8 mouse cellular contexts compared by ENCODE assay signal in genomic region chr9:71770484-71770883, GRCm38 (mm10). TPM values are rescaled to one million over a fixed set of nuclear protein-coding genes. Genes with fewer than 3 reads are reported as not detected.
DNase-seq lines count a peak whose midpoint lies in the region; ATAC-seq and TF ChIP-seq lines count a peak whose summit lies in the region.

No protein-coding gene starts in this region.

- peak overlapping the region; percentile 85 for H3K9ac ChIP-seq in heart, embryonic 13.5 days
- H3K9ac ChIP-seq in hindbrain, embryonic 11.5 days (ENCODE audit: low read depth, low read length): no peak overlapping the region
- H3K9ac ChIP-seq in midbrain, embryonic 11.5 days (ENCODE audit: low read length): no peak overlapping the region; the same call in 1 of the 2 replicates

- in situ Hi-C loops in Patski (cut with MboI; ENCODE audit: low pct_unique_long_range_greater_than_20kb): loop anchor here (5.0 kb wide), 1 partner anchor 123 kb away; no protein-coding TSS in a partner anchor

- H3K4me1 ChIP-seq in heart, embryonic 13.5 days: peaks cover 61% of the 10 kb centered on the region
- H3K4me1 ChIP-seq in hindbrain, embryonic 11.5 days (replicated peaks; ENCODE audit: control insufficient read depth, insufficient read depth, low read length): peaks cover 3% of the 10 kb centered on the region
- H3K4me1 ChIP-seq in midbrain, embryonic 11.5 days (ENCODE audit: control insufficient read depth, insufficient read depth, low read length): peaks cover 4% of the 10 kb centered on the region; the same call in 1 of the 2 replicates

- H3K9me3 ChIP-seq in heart, embryonic 13.5 days: no peaks in the 10 kb centered on the region
- no peaks in the 10 kb centered on the region for H3K9me3 ChIP-seq in hindbrain, embryonic 11.5 days (ENCODE audit: control insufficient read depth, low read length)
- H3K9me3 ChIP-seq in midbrain, embryonic 11.5 days (ENCODE audit: control insufficient read depth, low read length): no peaks in the 10 kb centered on the region

- H3K4me2 ChIP-seq in heart, embryonic 13.5 days: peak overlapping the region; percentile 88
- H3K4me2 ChIP-seq in hindbrain, embryonic 11.5 days (replicated peaks; ENCODE audit: low read depth, low read length): peak overlapping the region; percentile 94
- peak overlapping the region; percentile 89 for H3K4me2 ChIP-seq in midbrain, embryonic 11.5 days

- peaks cover 6% of the 10 kb centered on the region; the same call in 1 of the 2 replicates for H3K36me3 ChIP-seq in heart, embryonic 13.5 days
- H3K36me3 ChIP-seq in hindbrain, embryonic 11.5 days (ENCODE audit: control insufficient read depth, insufficient read depth, low read length): no peaks in the 10 kb centered on the region
- no peaks in the 10 kb centered on the region for H3K36me3 ChIP-seq in midbrain, embryonic 11.5 days (ENCODE audit: control insufficient read depth, insufficient read depth, low read length)

- H3K4me3 ChIP-seq in heart, embryonic 13.5 days: peak overlapping the region; percentile 81
- H3K4me3 ChIP-seq in hindbrain, embryonic 11.5 days (ENCODE audit: low read depth, low read length): peak overlapping the region; percentile 54
- peak overlapping the region; percentile 58 for H3K4me3 ChIP-seq in midbrain, embryonic 11.5 days (ENCODE audit: low read depth, low read length)

- WGBS in heart, embryonic 13.5 days: 2% methylated on average over 10 of the region's 10 CpGs
- 2% methylated on average over 10 of the region's 10 CpGs for WGBS in hindbrain, embryonic 11.5 days
- 2% methylated on average over 10 of the region's 10 CpGs for WGBS in midbrain, embryonic 11.5 days

- ATAC-seq in heart, embryonic 13.5 days (ENCODE audit: extremely low read depth, insufficient number of reproducible peaks, low FRiP score, low TSS enrichment): no peak
- no peak for ATAC-seq in Patski
- no peak for ATAC-seq in hindbrain, embryonic 11.5 days (ENCODE audit: low FRiP score)
- no peak for ATAC-seq in midbrain, embryonic 11.5 days (ENCODE audit: low FRiP score)
- ATAC-seq in erythroblast, adult 5-6 weeks (replicated peaks; ENCODE audit: low FRiP score, poor library complexity, severe bottlenecking): no peak

- peak overlapping the region; percentile 88 for H3K27ac ChIP-seq in heart, embryonic 13.5 days (replicated peaks)
- no peak overlapping the region for H3K27ac ChIP-seq in hindbrain, embryonic 11.5 days (ENCODE audit: low read depth, low read length)
- no peak overlapping the region for H3K27ac ChIP-seq in midbrain, embryonic 11.5 days (ENCODE audit: low read depth, low read length)

- CTCF ChIA-PET in Patski (lab: Charles Lee): interaction anchor here (1.0 kb wide), 1 partner anchor 120 kb away, joined by 3 read pairs; no protein-coding TSS in a partner anchor

- TF ChIP-seq CTCF in Patski (IDR thresholded peaks at IDR 0.05): peak; percentile 48

- no peaks in the 10 kb centered on the region for H3K27me3 ChIP-seq in heart, embryonic 13.5 days (replicated peaks)
- no peaks in the 10 kb centered on the region for H3K27me3 ChIP-seq in Patski
- H3K27me3 ChIP-seq in hindbrain, embryonic 11.5 days (ENCODE audit: control insufficient read depth, insufficient read depth, low read length): peaks cover 19% of the 10 kb centered on the region
- peaks cover 25% of the 10 kb centered on the region for H3K27me3 ChIP-seq in midbrain, embryonic 11.5 days (ENCODE audit: control insufficient read depth, insufficient read depth, low read length)

- intact Hi-C loops in heart, postnatal 25 days (cut with DNase I): no loop called here
- intact Hi-C loops in left cerebral cortex, postnatal 4 days (cut with DNase I): no loop called here

- no peak for DNase-seq in heart, postnatal 25 days (ENCODE audit: low spot score)
- DNase-seq in Patski (ENCODE audit: low read depth, low spot score): no peak
- DNase-seq in hindbrain, embryonic 11.5 days (ENCODE audit: low spot score): no peak
- no peak for DNase-seq in midbrain, embryonic 11.5 days (ENCODE audit: low spot score, missing footprints)
- DNase-seq in left cerebral cortex, postnatal 4 days: no peak
- no peak for DNase-seq in retina, postnatal 1 day

- POLR2A ChIA-PET in Patski (lab: Charles Lee): interaction anchor here (1.2 kb wide), 1 partner anchor 35 kb away, joined by 3 read pairs; no protein-coding TSS in a partner anchor

RNA-seq across cellular contexts. Expression of gene Cgnl1, which starts 0.9 kb away (rescaled TPM):
- 38.7 and 41.3 TPM in 2 replicates for polyA plus RNA-seq in heart, embryonic 13.5 days (2015; fragmentation: Nextera tagmentation; extraction: Ambion mirVana)
- 10 to 100 TPM; 33.5 to 39.9 TPM for total RNA-seq in heart, postnatal 25 days (2021)
- polyA plus RNA-seq in Patski (2021): 114 TPM
- 5.0 and 6.3 TPM in 2 replicates for polyA plus RNA-seq in hindbrain, embryonic 11.5 days (2014; fragmentation: Nextera tagmentation; extraction: Ambion mirVana)
- 4.2 and 4.6 TPM in 2 replicates for polyA plus RNA-seq in midbrain, embryonic 11.5 days (2014; fragmentation: Nextera tagmentation; extraction: Ambion mirVana)
- total RNA-seq in left cerebral cortex, postnatal 4 days (2021): 10 to 100 TPM in 1 of 2 experiments, 1 to 10 TPM in 1; 9.9 to 10.9 TPM
- not detected in 2 replicates for total RNA-seq in erythroblast, adult 5-6 weeks (2015; ENCODE audit: low replicate concordance)
- 0.26 and 0.70 TPM in 2 replicates for total RNA-seq in erythroblast, adult 5-6 weeks (2017; ENCODE audit: low replicate concordance)
